Mouse (Mus musculus) lung, adult 2 months (tissue): ENCODE results near the gene Mocs3. TPM values are rescaled to one million over a fixed set of nuclear protein-coding genes. Genes with fewer than 3 reads are reported as not detected.

Experiments used
- DNase-seq: peaks from one replicate; pipeline ENCODE4 v3.0.0; 2022
- H3K4me1 ChIP-seq: fragments of 200-500 bp; 2 replicates; pipeline ENCODE4 v1.6.1; 2011; ENCODE audit warnings: low read length; ENCODE audit not compliant: control insufficient read depth, insufficient read depth
- H3K4me3 ChIP-seq: fragments of 200-500 bp; replicated peaks from 2 replicates; pipeline ENCODE3; 2011; ENCODE audit warnings: low read depth, mild to moderate bottlenecking, control low read depth, low read length; ENCODE audit errors: extremely low read depth
- CTCF ChIP-seq: fragments of 200-500 bp; IDR thresholded peaks from 2 replicates; pipeline ENCODE4 v1.5.1; 2011; ENCODE audit warnings: mild to moderate bottlenecking, low read length, control low read depth; ENCODE audit not compliant: insufficient read depth
- POLR2A ChIP-seq: fragments of 200-500 bp; IDR thresholded peaks from 2 replicates; pipeline ENCODE4 v1.6.1; 2011; ENCODE audit warnings: low read depth, mild to moderate bottlenecking, control low read depth, low read length, borderline replicate concordance; ENCODE audit errors: extremely low read depth
- WGBS: fragments of 180-500 bp; shearing (Covaris S2); methylation state at CpG from one replicate; pipeline ENCODE4 v1.1.7; 2018; 5-methylcytosine and 5-hydroxymethylcytosine counted together
- polyA plus RNA-seq: library from polyadenylated mRNA; depleted of rRNA; stranded (reverse); fragments of >200 nt; gene quantifications from 2 replicates; pipeline ENCODE4 v1.2.3, GENCODE M21; 2012; rRNA removed

Gene Mocs3
- polyA plus RNA-seq: 14.4 and 25.9 TPM in 2 replicates

DNA sequence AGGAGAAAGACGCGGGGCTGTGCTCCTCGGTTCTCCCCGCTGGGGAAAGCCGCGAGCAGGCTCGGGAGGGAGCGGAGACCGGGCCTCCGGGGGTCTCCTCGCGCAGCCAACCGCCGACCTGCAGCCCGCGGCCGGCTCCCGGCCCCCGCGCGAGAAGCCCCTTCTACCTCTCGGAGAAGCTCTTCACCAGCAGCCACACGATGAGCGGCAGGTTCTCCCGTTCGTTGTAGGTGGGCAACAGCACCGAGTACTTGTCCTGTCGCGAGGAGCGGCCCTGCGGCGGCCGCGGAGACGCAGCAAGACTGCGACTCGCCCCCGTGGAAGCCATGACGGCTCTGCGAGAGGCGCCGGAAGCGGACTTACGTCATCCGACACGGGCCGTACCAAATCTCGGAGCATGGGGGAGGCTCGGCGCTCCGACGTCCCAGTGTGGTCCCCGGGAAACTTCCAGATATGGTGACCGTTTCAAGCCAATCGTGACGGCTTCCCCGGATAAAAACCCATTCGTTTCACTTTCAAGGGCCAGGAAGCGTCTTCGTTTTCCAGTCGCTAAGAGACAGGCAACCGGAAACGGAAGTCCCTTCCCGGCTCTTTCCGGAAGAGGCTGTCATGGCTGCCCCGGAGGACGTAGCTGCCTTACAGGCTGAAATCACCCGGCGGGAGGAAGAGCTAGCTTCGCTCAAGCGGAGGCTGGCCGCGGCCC is at the start of gene Mocs3, which contains the start of the genes Gm20716 and Dpm1:
TSS of gene Mocs3 (plus strand) at position 597 of the 703 bp plus-strand sequence.
TSS of gene Gm20716 (minus strand) at position 339 of the 703 bp plus-strand sequence.
TSS of gene Dpm1 (minus strand) at position 566 of the 703 bp plus-strand sequence.
- TF ChIP-seq POLR2A: peak; percentile 92
- no peak for TF ChIP-seq CTCF
- Histone ChIP-seq H3K4me1 (peaks cover 6% of the 10 kb centered on the region), H3K4me3 (peak within 1 kb of the TSS; percentile 87)
- peak; percentile 93 for DNase-seq
- under 1% methylated on average over 73 of the region's 73 CpGs for WGBS

GRCm38 (mm10) chr2:168191856-168192255 is 38.6 kb upstream of the Mocs3 start:
- TF ChIP-seq CTCF: no peak
- no peak for TF ChIP-seq POLR2A
- 57% methylated on average over 2 of the region's 2 CpGs for WGBS
- Histone ChIP-seq H3K4me1 (peaks cover 48% of the 10 kb centered on the region), H3K4me3 (no peak overlapping the region)
- no peak for DNase-seq

- DNase-seq: no peak
- Histone ChIP-seq H3K4me3 (no peak overlapping the region), H3K4me1 (peaks cover 50% of the 10 kb centered on the region)
- 41% methylated on average over 2 of the region's 2 CpGs for WGBS
- no peak for TF ChIP-seq POLR2A
Measured at GRCm38 (mm10) chr2:168193685-168194084, 36.7 kb upstream of the Mocs3 start.

- DNase-seq: no peak
- peaks cover 49% of the 10 kb centered on the region for H3K4me1 ChIP-seq
- 38% methylated on average over 2 of the region's 2 CpGs for WGBS
- no peak overlapping the region for H3K4me3 ChIP-seq
- TF ChIP-seq CTCF (no peak), POLR2A (no peak)
Measured at GRCm38 (mm10) chr2:168195721-168196120, 34.7 kb upstream of the Mocs3 start.

DNA sequence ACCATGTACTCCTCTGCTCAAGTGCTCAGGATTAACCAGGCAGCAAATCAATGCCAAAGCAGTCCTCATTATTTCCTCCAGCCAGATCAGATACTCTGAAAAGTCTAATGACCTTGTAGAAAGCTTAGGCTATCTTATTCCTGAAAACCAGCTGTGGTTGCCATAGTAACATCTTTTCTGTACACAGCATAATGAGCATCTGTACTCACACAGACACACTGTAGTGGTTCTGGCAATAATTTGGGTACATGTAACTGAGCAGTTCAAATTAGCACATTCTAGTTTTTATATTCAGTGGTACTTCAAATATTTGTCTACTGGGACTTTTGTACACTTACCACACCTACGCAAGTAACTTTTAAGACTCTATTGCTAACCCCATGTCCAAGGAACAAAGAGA is 32.0 kb upstream of the Mocs3 start:
- DNase-seq: no peak
- peaks cover 43% of the 10 kb centered on the region for H3K4me1 ChIP-seq
- 50% methylated on average over 1 of the region's 1 CpGs for WGBS
- H3K4me3 ChIP-seq: no peak overlapping the region
- TF ChIP-seq CTCF (no peak), POLR2A (no peak)

GRCm38 (mm10) chr2:168199476-168199875 is 30.9 kb upstream of the Mocs3 start:
- peaks cover 41% of the 10 kb centered on the region for H3K4me1 ChIP-seq

DNA sequence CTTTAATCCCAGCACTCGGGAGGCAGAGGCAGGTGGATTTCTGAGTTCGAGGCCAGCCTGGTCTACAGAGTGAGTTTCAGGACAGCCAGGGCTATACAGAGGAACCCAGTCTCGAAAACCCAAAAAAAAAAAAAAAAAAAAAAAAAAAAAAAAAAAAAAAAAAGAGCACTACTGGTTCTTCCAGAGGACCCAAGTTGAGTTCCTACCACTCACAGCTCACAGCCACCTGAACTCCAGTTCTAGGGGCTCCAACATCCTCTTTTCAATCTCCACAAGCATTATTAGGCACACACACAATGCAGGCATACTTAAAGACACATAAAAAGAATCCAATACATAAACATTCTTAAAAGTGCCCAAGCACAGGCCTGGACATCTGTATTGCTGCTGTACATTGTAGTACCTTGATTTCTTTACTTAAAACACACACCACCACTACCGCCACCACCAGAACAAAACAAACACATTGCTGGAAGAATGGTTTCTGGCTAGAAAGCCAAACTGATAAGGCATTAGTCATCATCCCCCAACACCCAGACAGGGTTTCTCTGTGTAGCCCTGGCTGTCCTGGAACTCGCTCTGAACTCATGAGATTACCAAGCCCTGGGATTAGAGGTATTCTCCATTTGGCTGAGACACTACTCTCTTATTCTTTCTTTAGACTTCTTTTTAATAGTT is 30.3 kb upstream of the Mocs3 start:
- TF ChIP-seq CTCF: no peak
- Histone ChIP-seq H3K4me1 (peaks cover 46% of the 10 kb centered on the region), H3K4me3 (no peak overlapping the region)
- WGBS: 58% methylated on average over 4 of the region's 5 CpGs
- DNase-seq: no peak

More at GRCm38 (mm10) chr2:168199476-168199875, 30.9 kb upstream of the Mocs3 start:
- H3K4me3 ChIP-seq: no peak overlapping the region
- 63% methylated on average over 4 of the region's 4 CpGs for WGBS
- DNase-seq: no peak
- no peak for TF ChIP-seq POLR2A
- no peak for TF ChIP-seq CTCF

- H3K4me3 ChIP-seq: no peak overlapping the region
- WGBS: 61% methylated on average over 8 of the region's 8 CpGs
- DNase-seq: no peak
- H3K4me1 ChIP-seq: peaks cover 32% of the 10 kb centered on the region
- TF ChIP-seq POLR2A (no peak), CTCF (no peak)
Measured at GRCm38 (mm10) chr2:168204476-168204999, 25.9 kb upstream of the Mocs3 start.

- WGBS: 5% methylated on average over 6 of the region's 6 CpGs
- no peak for TF ChIP-seq POLR2A
- TF ChIP-seq CTCF: peak; percentile 93
- peak; percentile 77 for DNase-seq
- Histone ChIP-seq H3K4me1 (peaks cover 27% of the 10 kb centered on the region), H3K4me3 (peak overlapping the region; percentile 92)
Measured at GRCm38 (mm10) chr2:168205265-168205664, 25.2 kb upstream of the Mocs3 start.
